Mouse (Mus musculus) embryonic facial prominence, embryonic 10.5 days (tissue): ENCODE results near the gene Eml3. TPM values are rescaled to one million over a fixed set of nuclear protein-coding genes. Genes with fewer than 3 reads are reported as not detected.
"Not testable (repeated sequence)": the region's sequence is repeated elsewhere in the genome, so short reads cannot be mapped to it uniquely, and the experiment has no call there.

Experiments
- DNase-seq: peaks from one replicate; pipeline ENCODE4 v3.0.0-alpha.2; 2017; ENCODE audit warnings: low spot score
- H3K27ac ChIP-seq: fragments of 300-500 bp; sonication (generic); replicated peaks from 2 replicates; pipeline ENCODE4 v1.5.1; 2016; ENCODE audit warnings: mild to moderate bottlenecking
- H3K27me3 ChIP-seq: fragments of 300-500 bp; sonication (generic); replicated peaks from 2 replicates; pipeline ENCODE4 v1.6.1; 2016; ENCODE audit warnings: low read depth, mild to moderate bottlenecking; ENCODE audit not compliant: poor library complexity, severe bottlenecking
- H3K36me3 ChIP-seq: fragments of 300-500 bp; sonication (generic); replicated peaks from 2 replicates; pipeline ENCODE4 v1.6.1; 2016; ENCODE audit warnings: mild to moderate bottlenecking, moderate library complexity
- H3K4me1 ChIP-seq: fragments of 300-500 bp; sonication (generic); 2 replicates; pipeline ENCODE4 v1.6.1; 2016
- H3K4me3 ChIP-seq: fragments of 300-500 bp; sonication (generic); 2 replicates; pipeline ENCODE4 v1.5.1; 2016; ENCODE audit warnings: mild to moderate bottlenecking, moderate library complexity
- H3K9me3 ChIP-seq: fragments of 300-500 bp; sonication (generic); 2 replicates; pipeline ENCODE4 v1.6.1; 2016; ENCODE audit warnings: mild to moderate bottlenecking
- WGBS: fragments of 180-500 bp; shearing (Covaris S2); methylation state at CpG from one replicate; pipeline ENCODE4 v1.1.7; 2016; 5-methylcytosine and 5-hydroxymethylcytosine counted together
- polyA plus RNA-seq: library from polyadenylated mRNA; unstranded; fragments of >200 nt; fragmentation: Nextera tagmentation; extraction: Ambion mirVana; gene quantifications from 2 replicates; pipeline ENCODE4 v1.2.1, GENCODE M21; 2016

Eml3 gene
- polyA plus RNA-seq, 1 experiment from 2014 or later, result 28.9 TPM

GRCm38 (mm10) chr19:8966590-8967372 lies 37.4 kb downstream of the Eml3 start, which contains the start of gene Eef1g:
Gene Eef1g, plus strand, starts transcription at chr19:8967041.
- under 1% methylated on average over 52 of the region's 52 CpGs for WGBS
- Histone ChIP-seq H3K27me3 (no peaks in the 10 kb centered on the region), H3K36me3 (peaks cover 79% of the 10 kb centered on the region), H3K9me3 (no peaks in the 10 kb centered on the region), H3K4me3 (peak within 1 kb of the TSS; percentile 91), H3K4me1 (peaks cover 24% of the 10 kb centered on the region), H3K27ac (peak within 1 kb of the TSS; percentile 88)
- peak; percentile 100 for DNase-seq

GRCm38 (mm10) chr19:8967373-8967743 lies 38.0 kb downstream of the Eml3 start:
- H3K27me3 ChIP-seq, result no peaks in the 10 kb centered on the region
- peak overlapping the region; percentile 88 for H3K27ac ChIP-seq
- H3K9me3 ChIP-seq, result no peaks in the 10 kb centered on the region
- DNase-seq, result no peak
- H3K36me3 ChIP-seq, result peaks cover 79% of the 10 kb centered on the region
- H3K4me3 ChIP-seq, result peak overlapping the region; percentile 91
- WGBS, result under 1% methylated on average over 8 of the region's 8 CpGs
- peaks cover 24% of the 10 kb centered on the region for H3K4me1 ChIP-seq

DNA sequence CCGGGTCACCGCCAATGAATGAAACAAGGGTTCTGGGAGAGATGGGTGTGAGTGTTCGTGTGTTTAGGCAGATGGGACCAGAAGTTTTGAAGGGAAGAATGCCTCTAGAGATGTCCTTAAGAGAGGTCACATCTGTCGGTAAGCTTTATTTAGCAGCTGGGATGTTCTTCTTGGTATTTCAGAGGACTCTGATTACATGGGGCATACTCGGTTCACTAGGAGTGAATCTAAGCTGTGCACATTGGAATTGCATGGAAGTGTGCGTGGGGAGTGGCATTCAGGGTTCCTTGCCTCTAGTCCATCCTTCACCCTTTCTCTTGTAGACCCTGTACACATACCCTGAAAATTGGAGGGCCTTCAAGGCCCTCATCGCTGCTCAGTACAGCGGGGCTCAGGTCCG lies 38.5 kb downstream of the Eml3 start:
- Histone ChIP-seq H3K4me1 (peaks cover 24% of the 10 kb centered on the region), H3K9me3 (no peaks in the 10 kb centered on the region), H3K36me3 (peaks cover 79% of the 10 kb centered on the region), H3K27ac (peak overlapping the region; percentile 88), H3K27me3 (no peaks in the 10 kb centered on the region), H3K4me3 (peak overlapping the region; percentile 91)
- no peak for DNase-seq
- WGBS, result 8% methylated on average over 9 of the region's 9 CpGs

- H3K36me3 ChIP-seq, result peaks cover 91% of the 10 kb centered on the region
- H3K27me3 ChIP-seq, H3K27ac ChIP-seq, H3K4me3 ChIP-seq, DNase-seq, H3K9me3 ChIP-seq: not testable (repeated sequence)
- peaks cover 13% of the 10 kb centered on the region; the same call in 1 of the 2 replicates for H3K4me1 ChIP-seq
- 89% methylated on average over 8 of the region's 8 CpGs for WGBS
Measured at GRCm38 (mm10) chr19:8972491-8972890, 43.1 kb downstream of the Eml3 start.

DNA sequence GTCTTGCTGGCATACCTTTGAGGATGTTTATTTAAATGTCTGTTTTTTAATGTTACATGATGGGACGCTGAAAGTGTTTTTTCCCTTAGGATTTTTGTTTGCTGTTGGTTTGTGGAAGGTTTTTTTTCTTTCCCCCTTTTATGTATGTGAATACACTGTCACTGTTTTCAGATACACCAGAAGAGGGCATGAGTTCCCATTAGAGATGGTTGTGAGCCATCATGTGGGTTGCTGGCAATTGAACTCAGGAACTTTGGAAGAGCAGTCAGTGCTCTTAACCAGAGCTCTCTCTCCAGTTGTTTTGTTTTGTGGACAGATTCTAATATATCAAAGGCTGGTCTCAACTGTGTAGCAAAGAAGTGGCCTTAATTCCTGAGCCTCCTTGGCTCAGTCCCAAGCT lies 45.3 kb downstream of the Eml3 start:
- Histone ChIP-seq H3K4me1 (peaks cover 3% of the 10 kb centered on the region; the same call in 1 of the 2 replicates), H3K27me3 (no peaks in the 10 kb centered on the region), H3K27ac (no peak overlapping the region), H3K9me3 (no peaks in the 10 kb centered on the region), H3K4me3 (no peak overlapping the region), H3K36me3 (peaks cover 100% of the 10 kb centered on the region)
- no peak for DNase-seq
- 81% methylated on average over 1 of the region's 1 CpGs for WGBS

GRCm38 (mm10) chr19:8975491-8975890 lies 46.1 kb downstream of the Eml3 start:
- no peak overlapping the region for H3K27ac ChIP-seq
- no peak for DNase-seq
- no peaks in the 10 kb centered on the region for H3K9me3 ChIP-seq
- H3K36me3 ChIP-seq, result peaks cover 100% of the 10 kb centered on the region
- no peaks in the 10 kb centered on the region for H3K27me3 ChIP-seq
- H3K4me1 ChIP-seq, result peaks cover 3% of the 10 kb centered on the region; the same call in 1 of the 2 replicates
- H3K4me3 ChIP-seq, result no peak overlapping the region
- 97% methylated on average over 2 of the region's 2 CpGs for WGBS

DNA sequence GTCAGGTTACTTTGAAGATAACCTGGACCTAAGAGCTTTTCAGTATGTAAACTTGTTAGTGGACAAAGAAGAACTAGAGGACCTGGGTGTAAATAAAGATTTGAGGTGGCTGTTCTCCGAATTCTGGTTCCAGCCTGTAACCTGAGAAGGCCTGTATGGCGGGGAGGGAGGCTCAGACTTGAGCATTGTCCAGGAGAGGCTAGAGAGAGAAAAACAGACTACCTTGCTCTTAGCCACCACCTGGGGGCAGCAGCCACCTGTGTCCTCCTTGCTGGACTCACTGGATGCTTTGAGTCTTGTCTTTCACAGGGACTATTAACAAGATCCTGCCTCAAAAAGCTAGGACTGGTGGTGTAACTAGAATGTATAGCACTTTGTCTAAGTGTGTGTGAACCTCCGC lies 47.2 kb downstream of the Eml3 start:
- H3K4me3 ChIP-seq, result no peak overlapping the region
- no peak overlapping the region for H3K27ac ChIP-seq
- peak; percentile 74 for DNase-seq
- no peaks in the 10 kb centered on the region for H3K27me3 ChIP-seq
- H3K4me1 ChIP-seq, result peaks cover 3% of the 10 kb centered on the region; the same call in 1 of the 2 replicates
- H3K9me3 ChIP-seq, result no peaks in the 10 kb centered on the region
- 43% methylated on average over 3 of the region's 3 CpGs for WGBS
- H3K36me3 ChIP-seq, result peaks cover 98% of the 10 kb centered on the region

DNA sequence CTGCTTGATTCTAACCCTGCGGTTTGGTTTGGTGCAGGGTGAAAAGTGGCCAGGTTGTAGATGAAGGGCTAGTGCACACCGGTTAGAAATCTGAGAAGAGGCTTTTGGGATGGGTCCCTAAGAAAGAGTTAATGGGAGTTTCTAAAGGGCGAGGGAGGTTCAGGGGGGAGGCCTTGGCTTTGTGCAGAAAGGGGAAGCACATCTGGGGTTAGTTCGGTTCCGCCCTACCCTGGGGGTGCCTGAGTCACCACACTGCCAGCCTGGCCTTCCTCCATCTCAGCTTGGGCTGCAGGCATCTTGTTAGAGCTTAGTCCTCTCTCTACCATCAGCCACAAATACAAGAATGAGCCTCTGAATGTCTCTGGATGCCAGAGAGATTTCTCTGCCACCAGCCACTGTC lies 51.4 kb downstream of the Eml3 start:
- 53% methylated on average over 5 of the region's 5 CpGs for WGBS
- H3K27ac ChIP-seq, result no peak overlapping the region
- peaks cover 33% of the 10 kb centered on the region for H3K4me1 ChIP-seq
- no peak for DNase-seq
- no peaks in the 10 kb centered on the region for H3K9me3 ChIP-seq
- H3K36me3 ChIP-seq, result peaks cover 61% of the 10 kb centered on the region
- H3K27me3 ChIP-seq, result no peaks in the 10 kb centered on the region
- H3K4me3 ChIP-seq, result no peak overlapping the region

DNA sequence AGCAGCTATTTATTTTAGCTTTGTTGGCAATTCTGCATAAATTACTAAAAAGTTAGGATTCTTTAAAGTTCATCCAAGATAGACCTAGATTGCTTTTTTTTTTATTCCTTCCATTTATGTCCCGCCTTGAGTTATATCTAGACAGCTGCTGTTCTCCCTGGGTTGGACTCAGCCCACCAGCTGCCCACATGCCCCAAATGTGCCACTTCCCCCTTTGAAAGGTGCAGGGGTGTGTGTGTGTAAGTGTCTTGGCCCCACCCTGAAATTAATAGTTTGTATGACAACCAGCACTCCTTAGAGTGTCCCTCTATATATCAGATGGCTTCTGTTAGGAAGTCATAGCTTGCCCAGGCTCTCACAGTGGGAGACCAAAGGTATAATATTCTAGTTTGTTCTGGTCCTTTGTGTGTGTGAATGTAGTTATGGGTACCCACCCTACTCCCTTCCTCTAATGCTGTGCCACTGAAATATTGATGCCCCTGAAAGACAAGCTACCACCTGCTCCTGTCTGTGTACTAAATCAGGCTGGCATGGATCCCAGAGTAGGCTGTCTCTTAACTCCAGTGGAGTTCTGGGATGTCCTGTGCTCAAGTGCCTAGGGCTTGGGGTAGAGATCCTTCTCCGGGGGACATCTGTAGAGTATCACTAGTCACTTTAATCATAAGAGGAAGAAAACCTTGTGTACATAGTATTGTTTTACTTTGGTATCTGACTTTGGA lies 52.3 kb downstream of the Eml3 start:
- DNase-seq, result no peak
- WGBS, result 77% methylated on average over 2 of the region's 2 CpGs
- Histone ChIP-seq H3K27me3 (no peaks in the 10 kb centered on the region), H3K36me3 (peaks cover 53% of the 10 kb centered on the region), H3K27ac (no peak overlapping the region), H3K4me1 (peaks cover 30% of the 10 kb centered on the region), H3K4me3 (no peak overlapping the region), H3K9me3 (no peaks in the 10 kb centered on the region)

GRCm38 (mm10) chr19:8982303-8983149 lies 53.2 kb downstream of the Eml3 start:
- Histone ChIP-seq H3K4me1 (peaks cover 32% of the 10 kb centered on the region), H3K9me3 (no peaks in the 10 kb centered on the region), H3K27me3 (peaks cover 4% of the 10 kb centered on the region), H3K36me3 (peaks cover 43% of the 10 kb centered on the region), H3K4me3 (no peak overlapping the region), H3K27ac (no peak overlapping the region)
- no peak for DNase-seq
- 63% methylated on average over 5 of the region's 5 CpGs for WGBS

GRCm38 (mm10) chr19:8983150-8983650 lies 53.8 kb downstream of the Eml3 start:
- peaks cover 37% of the 10 kb centered on the region for H3K36me3 ChIP-seq
- no peak overlapping the region for H3K4me3 ChIP-seq
- H3K27me3 ChIP-seq, result peaks cover 11% of the 10 kb centered on the region
- H3K9me3 ChIP-seq, result no peaks in the 10 kb centered on the region
- peak overlapping the region; percentile 71; the same call in 1 of the 2 replicates for H3K27ac ChIP-seq
- no peak for DNase-seq
- peaks cover 39% of the 10 kb centered on the region for H3K4me1 ChIP-seq
- WGBS, result 50% methylated on average over 4 of the region's 4 CpGs

- DNase-seq, result peak; percentile 77
- peaks cover 25% of the 10 kb centered on the region for H3K36me3 ChIP-seq
- peak overlapping the region; percentile 71 for H3K27ac ChIP-seq
- 15% methylated on average over 7 of the region's 7 CpGs for WGBS
- peak overlapping the region; percentile 27; the same call in 1 of the 2 replicates for H3K4me3 ChIP-seq
- peaks cover 50% of the 10 kb centered on the region for H3K4me1 ChIP-seq
- no peaks in the 10 kb centered on the region for H3K9me3 ChIP-seq
- H3K27me3 ChIP-seq, result peaks cover 22% of the 10 kb centered on the region
Measured at GRCm38 (mm10) chr19:8984255-8984868, 55.0 kb downstream of the Eml3 start.
